Mouse (Mus musculus) stomach, postnatal 0 days (tissue): Measurements from ENCODE around the gene Fubp3.

Experiments
- CTCF ChIP-seq: IDR thresholded peaks from 2 replicates; pipeline ENCODE4 v1.5.1; 2016; ENCODE audit warnings: antibody characterized with exemption, low read depth, mild to moderate bottlenecking, moderate library complexity
- EP300 ChIP-seq: optimal IDR thresholded peaks from 2 replicates; pipeline ENCODE3; 2016; ENCODE audit warnings: antibody characterized with exemption

DNA sequence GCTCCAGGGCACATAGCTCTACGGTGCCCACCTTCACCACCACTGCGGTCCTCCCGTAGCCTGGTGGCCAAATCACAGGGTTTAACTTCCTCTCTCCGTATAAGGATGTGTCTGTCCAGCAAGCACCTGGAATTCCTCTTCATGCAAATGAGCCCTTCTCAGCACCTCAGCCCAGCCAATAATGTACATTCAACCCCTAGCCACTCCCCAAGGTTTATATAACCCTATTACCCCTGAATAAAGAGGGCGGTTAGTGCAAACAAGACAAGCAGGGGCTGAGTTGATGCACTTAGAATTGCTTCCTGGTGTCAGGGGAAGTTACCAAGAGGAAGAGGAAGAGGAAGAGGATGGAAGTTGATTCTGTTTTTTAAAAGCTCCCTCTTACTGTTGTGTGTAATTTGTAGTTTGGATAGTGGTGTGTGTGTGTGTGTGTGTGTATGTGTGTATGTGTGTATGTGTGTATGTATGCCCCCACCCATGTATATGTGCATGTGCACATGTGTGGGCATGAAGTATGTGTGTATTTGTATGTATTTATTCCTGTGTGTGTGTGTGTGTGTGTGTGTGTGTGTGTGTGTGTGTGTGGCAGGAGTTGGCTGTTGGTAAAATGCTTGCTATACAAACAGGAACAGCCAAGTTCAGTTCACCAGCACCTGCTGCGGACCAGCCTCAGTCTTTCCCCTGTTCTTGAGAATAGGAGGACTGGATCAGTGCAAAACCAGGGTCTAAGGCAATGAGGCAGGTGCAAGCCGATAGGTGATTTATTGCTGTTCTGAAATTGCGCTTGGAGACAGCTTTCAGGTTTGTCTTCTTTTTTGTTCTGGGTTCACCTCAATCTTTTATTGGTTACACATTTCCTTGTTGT, 90.7 kb downstream of the Fubp3 start:
- no peak for TF ChIP-seq CTCF
- TF ChIP-seq EP300 = no peak
